Mouse (Mus musculus) intestine, postnatal 0 days (tissue): ENCODE data around the gene Arrdc1. TPM values are rescaled to one million over a fixed set of nuclear protein-coding genes. Genes with fewer than 3 reads are reported as not detected.
A peak's percentile ranks its signal among the peaks of the same experiment; 100 is the strongest.
"Not testable (repeated sequence)": the region's sequence is repeated elsewhere in the genome, so short reads cannot be mapped to it uniquely, and the experiment has no call there.

Source experiments
- ATAC-seq: fragments of 200-750 bp; cut with Nextera tagmentation; 2 replicates; pipeline ENCODE4 v1.8.0; 2017; ENCODE audit warnings: mild to moderate bottlenecking, moderate TSS enrichment, moderate library complexity
- H3K27ac ChIP-seq: fragments of 300-500 bp; sonication (generic); 2 replicates; pipeline ENCODE4 v1.5.1; 2014; ENCODE audit warnings: mild to moderate bottlenecking, low read depth, low read length, moderate library complexity
- H3K27me3 ChIP-seq: fragments of 300-500 bp; sonication (generic); replicated peaks from 2 replicates; pipeline ENCODE4 v1.6.1; 2014; ENCODE audit warnings: low read length, mixed read lengths; ENCODE audit not compliant: control insufficient read depth, insufficient read depth
- H3K36me3 ChIP-seq: fragments of 300-500 bp; sonication (generic); 2 replicates; pipeline ENCODE4 v1.6.1; 2014; ENCODE audit warnings: mild to moderate bottlenecking, moderate library complexity; ENCODE audit not compliant: control insufficient read depth, insufficient read depth
- H3K4me1 ChIP-seq: fragments of 300-500 bp; sonication (generic); replicated peaks from 2 replicates; pipeline ENCODE4 v1.6.1; 2014; ENCODE audit warnings: antibody characterized with exemption, low read length, mixed read lengths; ENCODE audit not compliant: control insufficient read depth, insufficient read depth
- H3K4me2 ChIP-seq: fragments of 300-500 bp; sonication (generic); replicated peaks from 2 replicates; pipeline ENCODE4 v1.6.1; 2014; ENCODE audit warnings: low read depth, mild to moderate bottlenecking, moderate library complexity
- H3K4me3 ChIP-seq: fragments of 300-500 bp; sonication (generic); 2 replicates; pipeline ENCODE4 v1.5.1; 2014; ENCODE audit warnings: low read depth, low read length
- H3K9ac ChIP-seq: fragments of 300-500 bp; sonication (generic); 2 replicates; pipeline ENCODE4 v1.6.1; 2014; ENCODE audit warnings: mild to moderate bottlenecking, low read depth, low read length
- H3K9me3 ChIP-seq: fragments of 300-500 bp; sonication (generic); 2 replicates; pipeline ENCODE4 v1.6.1; 2016; ENCODE audit warnings: mixed run types; ENCODE audit not compliant: control insufficient read depth
- CTCF ChIP-seq: sonication (generic); IDR thresholded peaks from 2 replicates; pipeline ENCODE4 v1.5.1; 2016; ENCODE audit warnings: low read depth, mild to moderate bottlenecking, control low read depth, antibody characterized with exemption, moderate library complexity
- WGBS: fragments of 180-500 bp; shearing (Covaris S2); extraction: QIAGEN DNeasy Blood & Tissue Kit; methylation state at CpG from one replicate; pipeline ENCODE4 v1.1.7; 2014; 5-methylcytosine and 5-hydroxymethylcytosine counted together
- polyA plus RNA-seq: library from polyadenylated mRNA; unstranded; fragments of >200 nt; fragmentation: Nextera tagmentation; extraction: Ambion mirVana; gene quantifications from 2 replicates; pipeline ENCODE4 v1.2.1, GENCODE M21; 2015

Arrdc1 gene
- 66.6 and 68.4 TPM in 2 replicates for polyA plus RNA-seq

- H3K27me3 ChIP-seq, result no peaks in the 10 kb centered on the region
- ATAC-seq, result peak; percentile 93
Measured at GRCm38 (mm10) chr2:24935057-24935796, at the start of gene Arrdc1. TSS of gene Arrdc1 (minus strand) at chr2:24935252.

GRCm38 (mm10) chr2:24976960-24977359 is 41.9 kb upstream of the Arrdc1 start:
- no peaks in the 10 kb centered on the region for H3K27me3 ChIP-seq
- TF ChIP-seq CTCF, result no peak
- no peaks in the 10 kb centered on the region for H3K9me3 ChIP-seq
- H3K4me2 ChIP-seq, result peak overlapping the region; percentile 99
- H3K9ac ChIP-seq, result no peak overlapping the region
- no peak for ATAC-seq
- no peak overlapping the region for H3K27ac ChIP-seq
- no peaks in the 10 kb centered on the region for H3K36me3 ChIP-seq
- H3K4me1 ChIP-seq, result peaks cover 5% of the 10 kb centered on the region; the same call in 1 of the 2 replicates
- no peak overlapping the region for H3K4me3 ChIP-seq
- WGBS, result 56% methylated on average over 5 of the region's 5 CpGs

More at GRCm38 (mm10) chr2:24935057-24935796, at the start of gene Arrdc1:
- peak; percentile 80 for TF ChIP-seq CTCF
- WGBS, result under 1% methylated on average over 49 of the region's 49 CpGs
- H3K4me3 ChIP-seq, result peak within 1 kb of the TSS; percentile 82
- H3K36me3 ChIP-seq, result no peaks in the 10 kb centered on the region
- H3K27ac ChIP-seq, result peak within 1 kb of the TSS; percentile 99
- no peaks in the 10 kb centered on the region for H3K9me3 ChIP-seq
- peak within 1 kb of the TSS; percentile 93 for H3K4me2 ChIP-seq
- H3K4me1 ChIP-seq, result no peaks in the 10 kb centered on the region
- H3K9ac ChIP-seq, result peak within 1 kb of the TSS; percentile 84

- H3K9ac ChIP-seq, result peak within 1 kb of the TSS; percentile 82
- ATAC-seq, result peak; percentile 54
- peak within 1 kb of the TSS; percentile 89 for H3K27ac ChIP-seq
- peak within 1 kb of the TSS; percentile 99 for H3K4me2 ChIP-seq
- H3K27me3 ChIP-seq, result no peaks in the 10 kb centered on the region
- no peaks in the 10 kb centered on the region for H3K9me3 ChIP-seq
- H3K4me3 ChIP-seq, result peak within 1 kb of the TSS; percentile 71
- peaks cover 5% of the 10 kb centered on the region; the same call in 1 of the 2 replicates for H3K4me1 ChIP-seq
- no peak for TF ChIP-seq CTCF
- H3K36me3 ChIP-seq, result peaks cover 6% of the 10 kb centered on the region; the same call in 1 of the 2 replicates
- under 1% methylated on average over 16 of the region's 16 CpGs for WGBS
Measured at GRCm38 (mm10) chr2:24975704-24976297, 40.7 kb upstream of the Arrdc1 start, which contains the start of gene Pnpla7. TSS of gene Pnpla7 (plus strand) at chr2:24976033.

GRCm38 (mm10) chr2:24974906-24975703 is 40.1 kb upstream of the Arrdc1 start, which contains the start of gene Mrpl41:
TSS of gene Mrpl41 (minus strand) at chr2:24975098.
- Histone ChIP-seq H3K27me3 (no peaks in the 10 kb centered on the region), H3K9me3 (no peaks in the 10 kb centered on the region), H3K4me3 (peak within 1 kb of the TSS; percentile 71), H3K9ac (peak within 1 kb of the TSS; percentile 82), H3K27ac (peak within 1 kb of the TSS; percentile 89), H3K4me1 (peaks cover 5% of the 10 kb centered on the region; the same call in 1 of the 2 replicates), H3K36me3 (peaks cover 13% of the 10 kb centered on the region; the same call in 1 of the 2 replicates), H3K4me2 (peak within 1 kb of the TSS; percentile 99)
- under 1% methylated on average over 64 of the region's 64 CpGs for WGBS
- TF ChIP-seq CTCF, result peak; percentile 6; the same call in 1 of the 2 replicates
- peak; percentile 99 for ATAC-seq

- H3K36me3 ChIP-seq, result peaks cover 19% of the 10 kb centered on the region; the same call in 1 of the 2 replicates
- ATAC-seq, H3K27me3 ChIP-seq, H3K9me3 ChIP-seq, H3K4me1 ChIP-seq: not testable (repeated sequence)
- 1% methylated on average over 17 of the region's 17 CpGs for WGBS
- H3K4me2 ChIP-seq, result peak overlapping the region; percentile 99
- H3K9ac ChIP-seq, result peak overlapping the region; percentile 82
- H3K27ac ChIP-seq, result peak overlapping the region; percentile 89
- H3K4me3 ChIP-seq, result peak overlapping the region; percentile 71
Measured at GRCm38 (mm10) chr2:24974452-24974851, 39.4 kb upstream of the Arrdc1 start.
